8 mouse cellular contexts compared by ENCODE assay signal in the genomic region with DNA sequence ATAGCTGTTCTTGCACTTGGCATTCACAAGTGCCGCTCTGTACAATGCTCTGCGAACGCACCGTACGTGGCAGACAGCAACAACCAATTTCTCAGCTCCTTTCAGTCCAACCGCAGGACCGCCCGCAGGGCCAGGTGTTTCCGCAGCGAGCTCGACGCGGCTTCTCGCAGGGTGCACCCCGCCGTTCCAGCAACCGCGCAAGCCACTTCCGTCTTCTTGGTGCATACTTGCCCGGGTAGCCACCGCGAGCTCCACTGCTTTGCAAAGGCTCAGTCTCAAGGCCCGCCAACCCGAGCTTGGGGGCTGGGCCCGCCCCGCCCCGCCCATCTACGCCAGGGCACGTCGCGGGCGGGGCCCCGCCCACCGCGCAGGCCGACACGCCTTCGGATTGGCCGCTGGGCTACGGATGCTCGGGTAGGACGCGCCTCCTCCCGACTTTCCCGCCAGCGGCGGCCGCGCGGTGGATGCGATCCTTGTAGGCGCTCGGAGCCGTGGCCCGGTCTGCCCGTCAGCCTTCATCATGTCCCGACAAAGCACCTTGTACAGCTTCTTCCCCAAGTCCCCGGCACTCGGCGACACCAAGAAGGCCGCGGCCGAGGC. TPM values are rescaled to one million over a fixed set of nuclear protein-coding genes. Genes with fewer than 3 reads are reported as not detected.
DNase-seq lines count a peak whose midpoint lies in the region; ATAC-seq and TF ChIP-seq lines count a peak whose summit lies in the region.

A gene (plus strand): TSS at position 434 of the 600 bp plus-strand sequence.

- TF ChIP-seq CTCF in liver, embryonic 14.5 days (IDR thresholded peaks at IDR 0.05; ENCODE audit: low read depth) = no peak
- no peak for TF ChIP-seq CTCF in stomach, postnatal 0 days (IDR thresholded peaks at IDR 0.05; ENCODE audit: low read depth)

- DNase-seq in CD4-positive, CD25-positive, alpha-beta regulatory T cell, adult 2 months (ENCODE audit: low read depth, low spot score) = peak; percentile 98
- DNase-seq in fibroblast of lung, adult 2 months (ENCODE audit: low read depth) = peak; percentile 91
- peak; percentile 90 to 95 for DNase-seq in kidney, postnatal 25 days
- peak; percentile 87 to 89 (median 88) for DNase-seq in liver, embryonic 14.5 days (ENCODE audit: low read depth in 3 of 3, low spot score in 3 of 3)
- DNase-seq in neural tube, embryonic 11.5 days (ENCODE audit: low spot score) = peak; percentile 99
- peak; percentile 96 for DNase-seq in stomach, postnatal 0 days (ENCODE audit: low spot score)

- H3K9me3 ChIP-seq in heart, embryonic 15.5 days (replicated peaks) = no peaks in the 10 kb centered on the region
- no peaks in the 10 kb centered on the region for H3K9me3 ChIP-seq in liver, embryonic 14.5 days (ENCODE audit: control insufficient read depth, low read length)
- no peaks in the 10 kb centered on the region for H3K9me3 ChIP-seq in neural tube, embryonic 11.5 days (ENCODE audit: control insufficient read depth, low read length)
- H3K9me3 ChIP-seq in stomach, postnatal 0 days (ENCODE audit: control insufficient read depth, low read length) = no peaks in the 10 kb centered on the region

- no peaks in the 10 kb centered on the region; the same call in 1 of the 2 replicates for H3K4me1 ChIP-seq in brown adipose tissue, adult 24 weeks (ENCODE audit: control insufficient read depth, insufficient read depth, insufficient read length, low read length)
- H3K4me1 ChIP-seq in heart, embryonic 15.5 days (replicated peaks) = peaks cover 15% of the 10 kb centered on the region
- peaks cover 12% of the 10 kb centered on the region in 2 experiments for H3K4me1 ChIP-seq in liver, embryonic 14.5 days (replicated peaks; ENCODE audit: control insufficient read depth in 2 of 2, insufficient read depth in 2 of 2, low read length in 1 of 2)
- peaks cover 8% of the 10 kb centered on the region; the same call in 1 of the 2 replicates for H3K4me1 ChIP-seq in neural tube, embryonic 11.5 days (ENCODE audit: control insufficient read depth, insufficient read depth, low read length)
- H3K4me1 ChIP-seq in stomach, postnatal 0 days (replicated peaks; ENCODE audit: control insufficient read depth, insufficient read depth) = peaks cover 2% of the 10 kb centered on the region; the same call in 1 of the 2 replicates

- H3K27me3 ChIP-seq in heart, embryonic 15.5 days = no peaks in the 10 kb centered on the region
- no peaks in the 10 kb centered on the region for H3K27me3 ChIP-seq in liver, embryonic 14.5 days (ENCODE audit: control insufficient read depth, insufficient read depth, low read length)
- no peaks in the 10 kb centered on the region for H3K27me3 ChIP-seq in neural tube, embryonic 11.5 days (ENCODE audit: control insufficient read depth, insufficient read depth, low read length)
- H3K27me3 ChIP-seq in stomach, postnatal 0 days (ENCODE audit: control insufficient read depth, insufficient read depth, low read length) = no peaks in the 10 kb centered on the region

- TF ChIP-seq EP300 in liver, embryonic 14.5 days (IDR thresholded peaks at IDR 0.05; ENCODE audit: low read depth) = peak; percentile 34; the same call in 1 of the 2 replicates
- no peak for TF ChIP-seq EP300 in stomach, postnatal 0 days (optimal IDR thresholded peaks at IDR 0.05)

- peak within 1 kb of the TSS; percentile 78 for H3K9ac ChIP-seq in heart, embryonic 15.5 days
- peak within 1 kb of the TSS; percentile 90 for H3K9ac ChIP-seq in liver, embryonic 14.5 days (replicated peaks)
- H3K9ac ChIP-seq in neural tube, embryonic 11.5 days (ENCODE audit: low read length) = peak within 1 kb of the TSS; percentile 92
- peak within 1 kb of the TSS; percentile 84 for H3K9ac ChIP-seq in stomach, postnatal 0 days (ENCODE audit: low read length)

- under 1% methylated on average over 63 of the region's 63 CpGs for WGBS in heart, embryonic 15.5 days
- WGBS in liver, embryonic 14.5 days (ENCODE audit: insufficient replicate concordance) = under 1% methylated on average over 63 of the region's 63 CpGs
- WGBS in neural tube, embryonic 11.5 days = under 1% methylated on average over 53 of the region's 63 CpGs
- WGBS in stomach, postnatal 0 days = under 1% methylated on average over 49 of the region's 63 CpGs

- H3K36me3 ChIP-seq in heart, embryonic 15.5 days = no peaks in the 10 kb centered on the region; the same call in 1 of the 2 replicates
- H3K36me3 ChIP-seq in liver, embryonic 14.5 days (replicated peaks; ENCODE audit: control insufficient read depth, insufficient read depth, low read depth) = peaks cover 14% of the 10 kb centered on the region
- H3K36me3 ChIP-seq in neural tube, embryonic 11.5 days (ENCODE audit: control insufficient read depth, insufficient read depth, low read length) = no peaks in the 10 kb centered on the region
- H3K36me3 ChIP-seq in stomach, postnatal 0 days (ENCODE audit: control insufficient read depth, insufficient read depth, low read length) = no peaks in the 10 kb centered on the region

- H3K27ac ChIP-seq in brown adipose tissue, adult 24 weeks (replicated peaks; ENCODE audit: low read depth, low read length) = 0 out of 2 replicates have a peak within 1 kb of the TSS, but pooled peaks have one; percentile 1
- H3K27ac ChIP-seq in heart, embryonic 15.5 days = peak within 1 kb of the TSS; percentile 90
- H3K27ac ChIP-seq in liver, embryonic 14.5 days = peak within 1 kb of the TSS; percentile 73
- H3K27ac ChIP-seq in neural tube, embryonic 11.5 days (ENCODE audit: low read depth, low read length) = peak within 1 kb of the TSS; percentile 64
- H3K27ac ChIP-seq in stomach, postnatal 0 days (replicated peaks) = peak within 1 kb of the TSS; percentile 87

- peak within 1 kb of the TSS; percentile 67 for H3K4me2 ChIP-seq in heart, embryonic 15.5 days
- H3K4me2 ChIP-seq in liver, embryonic 14.5 days (ENCODE audit: low read depth) = peak within 1 kb of the TSS; percentile 92
- H3K4me2 ChIP-seq in neural tube, embryonic 11.5 days (ENCODE audit: low read depth) = peak within 1 kb of the TSS; percentile 74
- H3K4me2 ChIP-seq in stomach, postnatal 0 days (replicated peaks; ENCODE audit: low read depth) = peak within 1 kb of the TSS; percentile 86

- peak within 1 kb of the TSS; percentile 74 for H3K4me3 ChIP-seq in brown adipose tissue, adult 24 weeks (ENCODE audit: insufficient read depth, low read depth, low read length)
- peak within 1 kb of the TSS; percentile 88 for H3K4me3 ChIP-seq in heart, embryonic 15.5 days
- H3K4me3 ChIP-seq in liver, embryonic 14.5 days (ENCODE audit: insufficient read depth in 1 of 2, low read depth in 2 of 2, low read length in 2 of 2) = peak within 1 kb of the TSS; percentile 84 to 99
- peak within 1 kb of the TSS; percentile 97 for H3K4me3 ChIP-seq in neural tube, embryonic 11.5 days (ENCODE audit: low read depth, low read length)
- H3K4me3 ChIP-seq in stomach, postnatal 0 days (ENCODE audit: low read depth, low read length) = peak within 1 kb of the TSS; percentile 95

- peak; percentile 97 for ATAC-seq in heart, embryonic 15.5 days (replicated peaks; ENCODE audit: insufficient number of reproducible peaks, insufficient read depth, low FRiP score, low read depth)
- ATAC-seq in liver, embryonic 14.5 days (ENCODE audit: insufficient read depth) = peak; percentile 93
- peak; percentile 98 for ATAC-seq in neural tube, embryonic 11.5 days (ENCODE audit: insufficient read depth, low FRiP score, low TSS enrichment)
- peak; percentile 98 for ATAC-seq in stomach, postnatal 0 days (ENCODE audit: low FRiP score, low TSS enrichment)

RNA-seq across cellular contexts. Expression of the gene that starts here (rescaled TPM):
- 6.8 and 9.3 TPM in 2 replicates for polyA plus RNA-seq in brown adipose tissue, adult 24 weeks (2012; ENCODE audit: insufficient read depth, insufficient read length, missing spikeins)
- 21.0 and 32.2 TPM in 2 replicates for polyA plus RNA-seq in heart, embryonic 15.5 days (2015; fragmentation: Nextera tagmentation; extraction: Ambion mirVana)
- 6.6 and 11.1 TPM in 2 replicates for polyA plus RNA-seq in liver, embryonic 14.5 days (2012; rRNA removed)
- 23.9 and 28.5 TPM in 2 replicates for polyA plus RNA-seq in liver, embryonic 14.5 days (2014; fragmentation: Nextera tagmentation; extraction: Ambion mirVana)
- 80.8 and 84.5 TPM in 2 replicates for polyA plus RNA-seq in neural tube, embryonic 11.5 days (2014; fragmentation: Nextera tagmentation; extraction: Ambion mirVana)
- 11.3 and 11.6 TPM in 2 replicates for polyA plus RNA-seq in stomach, postnatal 0 days (2015; fragmentation: Nextera tagmentation; extraction: Ambion mirVana)

Comparison
In these comparisons a context has a peak if more than half of its experiments do, and no peak if none do; other contexts are left out.
1. Peak in every context shown above with its lines: DNase-seq, ATAC-seq, H3K4me3 ChIP-seq and H3K27ac ChIP-seq.
2. H3K27ac ChIP-seq: peak in every context shown above with its lines; median percentile 90 in heart, embryonic 15.5 days; 87 in stomach, postnatal 0 days; 73 in liver, embryonic 14.5 days; 64 in neural tube, embryonic 11.5 days; 1 in brown adipose tissue, adult 24 weeks.